Mouse (Mus musculus) midbrain, embryonic 11.5 days (tissue): ENCODE data around the gene Kbtbd12. TPM values are rescaled to one million over a fixed set of nuclear protein-coding genes. Genes with fewer than 3 reads are reported as not detected.

Source experiments
- ATAC-seq: fragments of 200-750 bp; cut with Nextera tagmentation; 2 replicates; pipeline ENCODE4 v1.8.0; 2017; ENCODE audit warnings: moderate TSS enrichment, moderate library complexity; ENCODE audit not compliant: low FRiP score
- DNase-seq: peaks from one replicate; pipeline ENCODE4 v3.0.0; 2015; ENCODE audit warnings: low spot score; ENCODE audit errors: missing footprints
- H3K27ac ChIP-seq: fragments of 300-500 bp; sonication (generic); 2 replicates; pipeline ENCODE4 v1.5.1; 2014; ENCODE audit warnings: low read depth, low read length
- H3K27me3 ChIP-seq: fragments of 300-500 bp; sonication (generic); 2 replicates; pipeline ENCODE4 v1.6.1; 2014; ENCODE audit warnings: mild to moderate bottlenecking, low read length, moderate library complexity, mixed read lengths; ENCODE audit not compliant: control insufficient read depth, insufficient read depth
- H3K36me3 ChIP-seq: fragments of 300-500 bp; sonication (generic); 2 replicates; pipeline ENCODE4 v1.6.1; 2014; ENCODE audit warnings: mild to moderate bottlenecking, low read length, moderate library complexity, mixed read lengths; ENCODE audit not compliant: control insufficient read depth, insufficient read depth
- H3K4me1 ChIP-seq: fragments of 300-500 bp; sonication (generic); 2 replicates; pipeline ENCODE4 v1.6.1; 2014; ENCODE audit warnings: low read length; ENCODE audit not compliant: control insufficient read depth, insufficient read depth
- H3K4me2 ChIP-seq: fragments of 300-500 bp; sonication (generic); 2 replicates; pipeline ENCODE4 v1.6.1; 2014; ENCODE audit warnings: mild to moderate bottlenecking, moderate library complexity
- H3K4me3 ChIP-seq: fragments of 300-500 bp; sonication (generic); 2 replicates; pipeline ENCODE4 v1.5.1; 2014; ENCODE audit warnings: low read depth, low read length
- H3K9ac ChIP-seq: fragments of 300-500 bp; sonication (generic); 2 replicates; pipeline ENCODE4 v1.6.1; 2014; ENCODE audit warnings: low read length
- H3K9me3 ChIP-seq: fragments of 300-500 bp; sonication (generic); 2 replicates; pipeline ENCODE4 v1.6.1; 2016; ENCODE audit warnings: low read length; ENCODE audit not compliant: control insufficient read depth
- WGBS: fragments of 180-500 bp; shearing (Covaris S2); extraction: QIAGEN DNeasy Blood & Tissue Kit; methylation state at CpG from one replicate; pipeline ENCODE4 v1.1.7; 2014; 5-methylcytosine and 5-hydroxymethylcytosine counted together
- polyA plus RNA-seq: library from polyadenylated mRNA; unstranded; fragments of >200 nt; fragmentation: Nextera tagmentation; extraction: Ambion mirVana; gene quantifications from 2 replicates; pipeline ENCODE4 v1.2.1, GENCODE M21; 2014

Gene Kbtbd12
- polyA plus RNA-seq, 1 experiment from 2014 or later = not detected

GRCm38 (mm10) chr6:88631293-88631692, 6.5 kb downstream of the Kbtbd12 start:
- 69% methylated on average over 6 of the region's 6 CpGs for WGBS
- ATAC-seq (no peak), DNase-seq (no peak)
- Histone ChIP-seq H3K36me3 (no peaks in the 10 kb centered on the region), H3K4me3 (no peak overlapping the region), H3K9me3 (no peaks in the 10 kb centered on the region), H3K4me2 (no peak overlapping the region), H3K27ac (no peak overlapping the region), H3K27me3 (no peaks in the 10 kb centered on the region), H3K4me1 (peaks cover 3% of the 10 kb centered on the region), H3K9ac (no peak overlapping the region)

DNA sequence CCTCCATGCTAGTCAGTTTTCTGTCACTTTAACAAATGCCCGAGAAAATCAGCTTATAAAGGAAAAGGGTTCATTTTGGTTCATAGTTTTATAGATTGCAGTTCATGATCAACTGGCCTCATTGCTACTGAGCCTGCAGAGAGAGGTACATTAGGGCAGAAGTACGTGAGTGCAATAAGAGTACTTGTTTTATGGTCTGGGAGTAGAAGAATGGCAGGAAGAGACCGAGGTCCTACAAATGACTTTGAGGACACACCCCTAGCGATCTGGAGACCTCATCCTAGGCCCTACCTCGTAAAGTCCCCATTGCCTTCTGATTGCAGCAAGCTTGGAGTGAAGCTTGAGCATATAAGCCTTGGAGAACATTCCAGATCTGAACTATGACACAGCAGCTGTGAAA, 7.2 kb downstream of the Kbtbd12 start:
- WGBS = 85% methylated on average over 5 of the region's 5 CpGs

DNA sequence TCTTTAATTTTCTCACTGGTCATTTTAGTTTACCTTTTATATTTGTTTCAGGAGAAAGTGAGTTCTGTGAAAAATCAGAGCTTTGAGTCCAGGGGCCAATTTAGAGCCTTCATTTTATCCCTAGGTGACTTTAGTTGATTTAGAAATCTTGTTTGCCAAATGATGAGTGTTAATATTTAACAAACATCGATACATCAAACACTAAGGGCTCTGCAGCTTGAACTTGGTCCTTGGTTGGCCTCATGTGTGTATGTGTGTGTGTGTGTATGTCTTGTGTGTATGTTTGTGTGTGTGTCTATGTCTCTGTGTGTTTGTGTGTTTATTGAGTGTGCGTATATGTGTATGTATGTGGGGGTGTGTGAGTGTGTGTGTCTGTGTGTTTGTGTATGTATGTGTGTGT, 7.9 kb downstream of the Kbtbd12 start:
- ATAC-seq = no peak
- WGBS = 94% methylated on average over 2 of the region's 2 CpGs

More for the DNA sequence above, 7.2 kb downstream of the Kbtbd12 start:
- ATAC-seq (no peak), DNase-seq (no peak)
- H3K36me3 ChIP-seq = no peaks in the 10 kb centered on the region
- H3K4me1 ChIP-seq = peaks cover 3% of the 10 kb centered on the region
- H3K27ac ChIP-seq = no peak overlapping the region
- no peak overlapping the region for H3K4me2 ChIP-seq
- H3K4me3 ChIP-seq = no peak overlapping the region
- H3K27me3 ChIP-seq = no peaks in the 10 kb centered on the region
- H3K9ac ChIP-seq = no peak overlapping the region
- H3K9me3 ChIP-seq = no peaks in the 10 kb centered on the region

DNA sequence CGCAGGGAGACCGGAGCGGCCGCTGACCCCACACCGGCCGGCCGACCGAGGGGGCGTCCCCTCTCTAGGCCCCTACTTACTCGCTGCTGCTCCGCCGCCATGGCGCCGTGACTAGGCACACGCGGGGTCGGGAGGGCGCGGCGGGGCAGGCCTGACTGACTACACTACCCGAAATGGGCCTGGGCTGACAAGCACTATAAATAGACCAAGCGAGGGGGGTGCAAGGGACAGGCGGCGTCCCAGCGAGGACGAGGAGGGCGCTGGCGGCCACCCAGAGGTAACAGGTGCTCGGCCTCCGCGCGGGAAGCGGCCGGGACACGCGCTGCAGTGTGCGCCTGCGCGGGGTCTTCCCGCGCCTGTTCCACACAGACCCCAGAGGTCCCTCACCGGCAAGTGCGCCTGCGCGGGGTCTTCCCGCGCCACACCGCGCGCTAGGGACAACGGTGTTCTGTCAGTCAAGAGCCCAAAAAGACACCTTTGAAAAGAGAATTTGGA, 10.4 kb downstream of the Kbtbd12 start:
- WGBS = under 1% methylated on average over 51 of the region's 51 CpGs
- no peak overlapping the region for H3K27ac ChIP-seq
- no peaks in the 10 kb centered on the region for H3K27me3 ChIP-seq
- H3K36me3 ChIP-seq = no peaks in the 10 kb centered on the region
- ATAC-seq = peak; percentile 98
- DNase-seq = peak; percentile 98
- no peaks in the 10 kb centered on the region for H3K9me3 ChIP-seq
- H3K9ac ChIP-seq = peak overlapping the region; percentile 87
- H3K4me2 ChIP-seq = peak overlapping the region; percentile 95
- peaks cover 3% of the 10 kb centered on the region for H3K4me1 ChIP-seq
- H3K4me3 ChIP-seq = peak overlapping the region; percentile 50

More for the DNA sequence above, 7.9 kb downstream of the Kbtbd12 start:
- no peak overlapping the region for H3K27ac ChIP-seq
- H3K4me1 ChIP-seq = peaks cover 3% of the 10 kb centered on the region
- no peaks in the 10 kb centered on the region for H3K27me3 ChIP-seq
- no peaks in the 10 kb centered on the region for H3K9me3 ChIP-seq
- no peak overlapping the region for H3K4me2 ChIP-seq
- no peak overlapping the region for H3K9ac ChIP-seq
- H3K36me3 ChIP-seq = no peaks in the 10 kb centered on the region
- DNase-seq = no peak
- no peak overlapping the region for H3K4me3 ChIP-seq

GRCm38 (mm10) chr6:88626912-88627311, 10.8 kb downstream of the Kbtbd12 start:
- peak; percentile 85 for DNase-seq
- Histone ChIP-seq H3K4me3 (peak overlapping the region; percentile 50), H3K9me3 (no peaks in the 10 kb centered on the region), H3K27me3 (no peaks in the 10 kb centered on the region), H3K4me2 (peak overlapping the region; percentile 95), H3K9ac (peak overlapping the region; percentile 87), H3K36me3 (no peaks in the 10 kb centered on the region), H3K27ac (no peak overlapping the region), H3K4me1 (peaks cover 3% of the 10 kb centered on the region)
- 26% methylated on average over 11 of the region's 11 CpGs for WGBS
- no peak for ATAC-seq

GRCm38 (mm10) chr6:88626462-88626861, 11.3 kb downstream of the Kbtbd12 start:
- H3K4me1 ChIP-seq = peaks cover 3% of the 10 kb centered on the region
- H3K27ac ChIP-seq = no peak overlapping the region
- no peak overlapping the region for H3K9ac ChIP-seq
- no peaks in the 10 kb centered on the region for H3K36me3 ChIP-seq
- no peaks in the 10 kb centered on the region for H3K9me3 ChIP-seq
- no peak for ATAC-seq
- H3K4me2 ChIP-seq = no peak overlapping the region
- H3K27me3 ChIP-seq = no peaks in the 10 kb centered on the region
- no peak for DNase-seq
- H3K4me3 ChIP-seq = no peak overlapping the region
- 75% methylated on average over 4 of the region's 4 CpGs for WGBS

DNA sequence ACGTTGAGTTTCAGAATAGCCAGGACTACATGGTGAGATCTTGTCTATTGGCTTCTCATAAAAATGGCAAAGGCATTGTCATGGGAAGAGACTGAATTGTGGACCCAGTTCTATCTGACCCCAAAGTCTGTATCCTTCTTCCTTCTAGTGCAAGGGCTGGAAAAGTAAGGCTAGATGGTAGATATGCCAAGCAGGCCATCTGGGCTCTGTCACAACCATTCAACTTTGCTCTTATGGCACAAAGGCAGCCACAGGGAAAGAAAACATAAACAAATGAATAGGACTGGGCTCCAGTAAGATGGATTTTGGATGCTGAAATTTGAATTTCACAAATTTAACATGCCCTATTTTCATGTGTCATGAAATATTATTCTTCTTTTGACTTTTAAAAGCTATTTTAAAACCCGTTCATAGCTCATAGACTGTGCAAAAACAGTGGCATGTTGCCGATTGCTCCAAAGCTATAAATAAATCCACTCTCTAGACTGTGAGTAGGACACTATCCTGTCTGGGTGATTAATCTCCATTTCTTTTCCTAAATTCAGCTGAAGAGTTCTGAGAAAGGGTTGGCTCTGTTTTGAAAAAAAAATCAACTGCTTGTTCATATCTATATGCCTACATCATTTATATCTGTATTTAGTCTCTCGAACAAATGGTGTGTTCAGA, 15.8 kb downstream of the Kbtbd12 start:
- 88% methylated on average over 4 of the region's 4 CpGs for WGBS
- H3K27ac ChIP-seq = no peak overlapping the region
- ATAC-seq = no peak
- no peaks in the 10 kb centered on the region for H3K9me3 ChIP-seq
- H3K36me3 ChIP-seq = no peaks in the 10 kb centered on the region
- DNase-seq = no peak
- no peak overlapping the region for H3K4me2 ChIP-seq
- H3K4me3 ChIP-seq = no peak overlapping the region
- H3K9ac ChIP-seq = no peak overlapping the region
- H3K27me3 ChIP-seq = no peaks in the 10 kb centered on the region
- H3K4me1 ChIP-seq = no peaks in the 10 kb centered on the region

- no peaks in the 10 kb centered on the region for H3K36me3 ChIP-seq
- H3K27me3 ChIP-seq = no peaks in the 10 kb centered on the region
- WGBS = 35% methylated on average over 5 of the region's 5 CpGs
- H3K9me3 ChIP-seq = no peaks in the 10 kb centered on the region
- ATAC-seq (no peak), DNase-seq (no peak)
- H3K9ac ChIP-seq = no peak overlapping the region
- H3K4me3 ChIP-seq = no peak overlapping the region
- no peak overlapping the region for H3K27ac ChIP-seq
- H3K4me2 ChIP-seq = no peak overlapping the region
- no peaks in the 10 kb centered on the region for H3K4me1 ChIP-seq
Observed at GRCm38 (mm10) chr6:88619542-88619941, 18.2 kb downstream of the Kbtbd12 start.

DNA sequence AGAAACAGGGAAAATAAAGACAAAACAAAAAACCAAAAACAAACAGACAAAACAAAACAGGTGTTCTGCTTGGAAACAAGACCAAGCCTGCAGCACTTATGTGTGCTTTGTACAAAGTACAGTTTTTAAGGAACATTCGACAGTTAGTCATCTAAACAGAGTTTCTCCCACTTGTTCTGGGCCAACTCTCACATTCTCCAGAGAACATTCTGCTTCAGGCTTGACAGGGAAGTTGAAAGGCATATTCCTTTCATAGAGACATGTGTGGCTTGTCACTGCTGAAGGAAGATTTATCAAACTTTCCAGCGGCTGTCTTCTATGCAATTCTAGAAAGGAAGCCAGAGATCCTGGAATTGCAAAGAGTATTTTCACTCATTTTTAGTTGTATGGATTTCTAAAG, 22.4 kb downstream of the Kbtbd12 start:
- no peak for DNase-seq
- Histone ChIP-seq H3K27me3 (no peaks in the 10 kb centered on the region), H3K4me1 (no peaks in the 10 kb centered on the region), H3K9me3 (no peaks in the 10 kb centered on the region), H3K9ac (no peak overlapping the region), H3K36me3 (no peaks in the 10 kb centered on the region), H3K4me2 (no peak overlapping the region), H3K27ac (no peak overlapping the region), H3K4me3 (no peak overlapping the region)
- no peak for ATAC-seq
- WGBS = 81% methylated on average over 2 of the region's 2 CpGs
